Mouse (Mus musculus) cerebellum, postnatal 4 days (tissue): Measurements from ENCODE around the gene Ppp5c.
"Not testable (repeated sequence)": the region's sequence is repeated elsewhere in the genome, so short reads cannot be mapped to it uniquely, and the experiment has no call there.

Experiments
- DNase-seq, 2 experiments: peaks; one replicate each; pipeline ENCODE4 v3.0.0; 2022; ENCODE audit warnings: low spot score in 2 of 2, mixed read lengths in 1 of 2

The Ppp5c gene

GRCm38 (mm10) chr7:17027588-17028343, at the start of gene Ppp5c:
Gene Ppp5c (minus strand): TSS chr7:17027924.
- DNase-seq = peak; percentile 82 to 92

GRCm38 (mm10) chr7:17076542-17076941, 48.8 kb upstream of the Ppp5c start:
- no peak for DNase-seq

GRCm38 (mm10) chr7:17073904-17074615, 46.3 kb upstream of the Ppp5c start, which contains the start of gene Psg16:
Gene Psg16 (plus strand): TSS chr7:17074040.
- DNase-seq = peak in 1 of 2 experiments; percentile 71

- no peak for DNase-seq
Observed at GRCm38 (mm10) chr7:17073513-17073903, 45.8 kb upstream of the Ppp5c start.

- DNase-seq = not testable (repeated sequence)
Observed at GRCm38 (mm10) chr7:17067651-17068050, 39.9 kb upstream of the Ppp5c start.

GRCm38 (mm10) chr7:17067000-17067399, 39.3 kb upstream of the Ppp5c start:
- no peak for DNase-seq

GRCm38 (mm10) chr7:17066412-17066811, 38.7 kb upstream of the Ppp5c start:
- DNase-seq = peak; percentile 52 to 86

- no peak for DNase-seq
Observed at GRCm38 (mm10) chr7:17065620-17066019, 37.9 kb upstream of the Ppp5c start.

- no peak for DNase-seq
Observed at GRCm38 (mm10) chr7:17062845-17063244, 35.1 kb upstream of the Ppp5c start.

GRCm38 (mm10) chr7:17062389-17062788, 34.7 kb upstream of the Ppp5c start, which contains the start of gene Hif3a:
Gene Hif3a (minus strand): TSS chr7:17062427.
- DNase-seq = peak; percentile 60 to 61

- no peak for DNase-seq
Observed at GRCm38 (mm10) chr7:17060782-17061605, 33.3 kb upstream of the Ppp5c start.

GRCm38 (mm10) chr7:17060031-17060781, 32.5 kb upstream of the Ppp5c start:
- DNase-seq = peak; percentile 80 to 88

- DNase-seq = no peak
Observed at GRCm38 (mm10) chr7:17059463-17059844, 31.7 kb upstream of the Ppp5c start.

GRCm38 (mm10) chr7:17058816-17059462, 31.2 kb upstream of the Ppp5c start:
- DNase-seq = no peak

GRCm38 (mm10) chr7:17058071-17058689, 30.5 kb upstream of the Ppp5c start:
- no peak for DNase-seq

- DNase-seq = no peak
Observed at GRCm38 (mm10) chr7:17056601-17057523, 29.1 kb upstream of the Ppp5c start.

- peak; percentile 53 to 64 for DNase-seq
Observed at GRCm38 (mm10) chr7:17056081-17056581, 28.4 kb upstream of the Ppp5c start.

- DNase-seq = no peak
Observed at GRCm38 (mm10) chr7:17055287-17055946, 27.7 kb upstream of the Ppp5c start.
